Mouse (Mus musculus) brain, embryonic 14.5 days (tissue): ENCODE results near the gene Wdr53. TPM values are rescaled to one million over a fixed set of nuclear protein-coding genes. Genes with fewer than 3 reads are reported as not detected.
"Not testable (repeated sequence)": the region's sequence is repeated elsewhere in the genome, so short reads cannot be mapped to it uniquely, and the experiment has no call there.

Experiments
- DNase-seq: peaks from one replicate; pipeline ENCODE4 v3.0.0-alpha.2; 2011; ENCODE audit warnings: low read depth
- CTCF ChIP-seq: fragments of 200-500 bp; IDR thresholded peaks from 2 replicates; pipeline ENCODE4 v1.5.1; 2012; ENCODE audit warnings: inconsistent platforms, mild to moderate bottlenecking, moderate library complexity, borderline replicate concordance; ENCODE audit not compliant: insufficient read depth, insufficient read length; ENCODE audit errors: extremely low read depth
- POLR2A ChIP-seq: fragments of 200-500 bp; IDR thresholded peaks from 2 replicates; pipeline ENCODE4 v1.6.1; 2012; ENCODE audit warnings: mild to moderate bottlenecking, inconsistent platforms, borderline replicate concordance; ENCODE audit not compliant: poor library complexity, insufficient read depth, insufficient read length, severe bottlenecking; ENCODE audit errors: extremely low read depth
- polyA plus RNA-seq: library from polyadenylated mRNA; depleted of rRNA; stranded (reverse); fragments of >200 nt; gene quantifications from 2 replicates; pipeline ENCODE4 v1.2.3, GENCODE M21; 2012; rRNA removed

Gene Wdr53
- polyA plus RNA-seq, result 9.9 and 12.3 TPM in 2 replicates

DNA sequence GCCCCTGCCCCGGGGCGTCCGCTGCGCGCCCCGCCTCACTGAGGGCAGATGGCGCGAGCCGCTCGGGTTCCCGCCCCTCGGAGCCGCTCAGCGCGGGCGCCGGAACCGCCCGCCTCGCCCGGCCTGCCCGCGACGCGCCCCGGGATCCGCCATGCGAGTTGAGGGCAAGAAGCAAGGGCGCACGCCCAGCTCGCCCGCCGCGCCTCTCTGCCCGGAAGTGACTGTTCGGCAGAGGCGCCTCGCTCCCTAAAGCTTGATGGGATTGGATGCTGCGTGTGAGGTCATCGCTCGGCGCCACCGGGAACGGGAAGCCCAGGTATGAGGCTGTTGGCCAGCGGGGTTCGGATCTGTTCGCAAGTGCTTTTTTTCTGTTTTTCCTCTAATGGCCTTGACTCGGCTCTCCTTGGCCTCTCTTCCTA is at the start of gene Wdr53, which contains the start of gene Fbxo45:
Gene Wdr53, plus strand, starts transcription at position 276 of the 419 bp plus-strand sequence.
Gene Fbxo45, minus strand, starts transcription at position 207 of the 419 bp plus-strand sequence.
- TF ChIP-seq CTCF, result no peak
- TF ChIP-seq POLR2A, result peak; percentile 83
- peak; percentile 99 for DNase-seq

DNA sequence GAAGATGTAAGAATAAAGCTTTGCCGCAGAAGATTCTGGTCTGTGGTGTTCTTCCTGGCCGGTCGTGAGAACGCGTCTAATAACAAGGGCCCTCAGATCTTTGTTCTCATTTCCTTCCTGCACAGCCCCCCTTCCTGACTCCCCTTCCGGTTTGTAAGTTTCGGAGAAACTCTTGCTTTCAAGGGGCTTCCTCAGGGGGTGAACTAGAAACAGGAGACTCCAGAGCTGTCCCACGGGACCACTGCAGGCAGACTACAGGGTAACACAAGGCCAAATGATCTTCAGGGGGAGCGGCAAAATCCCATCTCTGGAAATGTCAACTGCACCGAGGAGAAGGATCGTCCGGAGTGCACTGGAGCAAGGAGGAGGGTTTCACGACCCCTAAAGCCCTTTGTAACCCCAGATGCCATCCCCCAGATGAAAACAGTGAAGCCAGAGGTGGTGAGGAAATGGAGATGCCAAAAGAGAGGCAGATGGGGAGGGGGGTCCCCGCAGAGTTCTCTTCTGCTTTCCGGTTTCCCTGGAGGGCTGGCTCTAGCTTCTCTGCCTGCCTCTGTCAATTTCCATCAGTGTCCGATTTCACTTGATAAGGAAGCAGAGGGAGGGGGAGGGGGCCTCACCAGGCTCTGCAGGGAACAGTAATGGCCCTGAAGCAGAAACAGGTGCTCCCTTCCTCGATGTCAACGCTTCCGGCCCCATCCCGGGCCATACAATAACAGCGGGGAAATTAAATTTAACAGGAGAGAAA is 46.6 kb upstream of the Wdr53 start:
- DNase-seq, result peak; percentile 56
- TF ChIP-seq POLR2A (no peak), CTCF (no peak)

DNA sequence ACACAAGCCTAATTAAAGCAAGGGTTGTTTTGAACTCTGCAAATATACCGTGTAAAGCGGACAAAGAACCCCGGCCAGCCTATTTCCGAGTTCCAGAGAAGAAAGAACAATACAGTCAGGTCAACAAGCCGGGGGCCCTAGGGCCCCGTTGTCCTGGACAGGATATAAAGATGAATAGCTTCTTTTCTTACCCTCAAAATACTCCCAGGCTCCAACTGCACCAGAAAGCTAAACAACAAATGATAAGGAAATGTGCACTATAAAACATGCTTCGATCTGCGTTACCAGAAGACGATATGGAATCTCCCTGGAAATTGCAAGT is 46.1 kb upstream of the Wdr53 start:
- DNase-seq, result no peak
- TF ChIP-seq POLR2A (no peak), CTCF (no peak)

DNA sequence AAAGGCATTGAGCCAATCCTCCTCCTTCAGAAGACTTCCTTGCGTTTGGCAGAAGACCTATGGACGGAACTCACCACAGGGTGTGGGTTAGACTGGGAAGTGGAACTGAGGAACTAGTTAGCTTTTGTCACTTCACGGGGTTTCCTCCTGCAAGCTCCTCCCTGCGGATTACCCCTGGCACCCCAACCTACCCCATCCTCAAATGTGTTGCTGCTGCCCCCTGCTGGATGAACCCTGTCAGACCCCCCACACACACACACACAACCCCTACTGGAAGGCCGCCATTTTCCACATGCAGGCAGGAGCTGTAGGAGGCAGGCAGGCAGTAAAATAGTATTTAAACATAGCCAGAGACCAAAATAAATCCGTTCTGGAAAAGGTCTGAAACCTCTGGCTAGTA is 44.3 kb upstream of the Wdr53 start:
- peak; percentile 6 for DNase-seq
- no peak for TF ChIP-seq POLR2A
- peak; percentile 25; the same call in 1 of the 2 replicates for TF ChIP-seq CTCF

DNA sequence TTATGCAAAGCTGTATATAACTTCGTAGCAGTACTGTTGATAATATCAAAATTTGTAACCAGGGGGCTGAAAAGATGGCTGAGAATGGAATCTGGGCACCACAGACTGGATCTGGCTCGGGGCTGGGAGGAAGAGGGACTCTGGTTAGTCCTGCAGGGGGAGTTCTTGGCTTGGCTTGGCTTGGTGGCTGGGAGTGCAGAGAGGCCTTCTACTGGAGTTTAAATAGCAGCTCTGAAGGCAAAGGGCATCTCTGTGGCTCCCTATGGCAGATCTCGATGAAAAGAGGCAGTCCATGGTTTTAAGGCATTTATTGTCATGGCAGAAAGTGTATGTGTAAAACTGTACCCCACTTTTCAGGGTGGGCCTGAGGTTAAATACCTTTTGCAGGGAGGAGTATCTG is 42.1 kb upstream of the Wdr53 start:
- TF ChIP-seq POLR2A (no peak), CTCF (no peak)
- no peak for DNase-seq

DNA sequence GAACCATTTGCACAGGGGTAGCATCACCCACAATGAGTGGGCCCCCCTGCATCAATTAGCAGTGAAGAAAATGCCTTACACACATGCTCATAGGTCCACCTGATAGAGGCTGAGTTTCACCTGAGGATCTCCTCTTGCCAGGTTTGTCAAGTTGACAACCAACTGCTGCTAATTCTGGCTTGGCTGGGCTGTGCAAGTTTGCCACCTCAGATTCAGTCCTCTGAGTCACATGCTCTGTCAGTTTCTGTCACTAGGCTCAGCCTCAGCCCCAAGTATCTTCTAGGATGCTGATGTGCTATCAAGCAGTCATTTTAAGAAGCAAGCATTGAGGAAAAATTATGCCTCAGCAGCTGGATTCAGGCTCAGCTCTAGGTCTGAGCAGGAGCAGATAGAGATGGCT is 32.9 kb upstream of the Wdr53 start:
- TF ChIP-seq CTCF, result no peak
- TF ChIP-seq POLR2A, result no peak
- no peak for DNase-seq

DNA sequence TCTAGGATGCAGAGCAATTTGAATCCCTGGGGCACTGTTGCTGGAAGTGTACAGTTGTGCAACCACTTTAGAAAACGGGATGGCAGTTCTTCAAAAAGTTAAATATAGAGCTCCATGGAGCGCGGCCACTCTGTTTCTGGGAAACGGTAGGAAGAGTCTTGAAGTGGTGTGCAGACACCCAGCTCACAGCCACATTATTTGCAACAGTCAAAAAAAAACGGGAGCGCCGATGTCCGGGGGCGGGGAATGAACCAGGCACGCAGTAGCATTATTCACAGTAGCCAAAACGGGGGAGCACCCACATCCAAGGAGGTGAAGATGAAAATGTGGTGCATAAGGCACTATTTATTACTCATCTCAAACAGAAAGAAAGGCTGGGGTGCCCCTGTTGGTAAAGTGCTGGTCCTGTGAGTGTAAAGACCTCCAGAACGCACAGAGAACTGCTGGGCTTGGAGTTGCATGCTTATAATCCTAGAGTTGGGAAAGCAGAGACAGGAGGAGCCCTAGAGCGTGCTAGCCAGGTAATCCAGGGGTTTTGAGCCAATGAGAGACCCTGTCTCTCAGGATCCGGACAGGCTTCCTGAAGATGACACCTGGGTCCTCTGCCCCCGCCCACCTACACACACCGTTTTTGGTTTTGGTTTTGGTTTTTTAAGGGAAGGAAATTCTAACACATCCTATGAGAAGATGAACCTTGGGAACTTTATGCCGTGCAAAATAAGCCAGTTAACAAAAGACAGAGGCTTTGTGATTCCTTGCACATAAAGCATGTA is 32.0 kb upstream of the Wdr53 start:
- TF ChIP-seq CTCF, result no peak
- no peak for DNase-seq

DNA sequence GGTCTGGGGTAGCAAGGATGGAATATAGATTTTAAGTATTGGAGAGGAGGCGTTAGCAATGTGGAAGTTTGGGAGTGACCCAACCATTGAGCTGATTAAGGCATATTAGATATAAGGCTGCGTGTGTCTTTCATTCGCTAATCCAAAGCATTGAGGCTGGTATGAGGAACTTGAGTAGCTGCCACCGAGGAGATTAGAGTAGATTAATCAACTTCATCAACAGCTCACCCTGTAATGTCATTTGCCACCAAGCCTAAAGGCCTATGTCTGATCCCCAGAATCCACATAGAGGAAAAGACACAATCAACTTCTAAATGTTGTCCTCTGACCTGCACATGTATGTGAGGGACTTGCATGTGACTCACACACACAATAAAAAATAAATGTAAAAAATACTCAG is 25.2 kb upstream of the Wdr53 start:
- TF ChIP-seq POLR2A, result no peak
- TF ChIP-seq CTCF, result no peak

DNA sequence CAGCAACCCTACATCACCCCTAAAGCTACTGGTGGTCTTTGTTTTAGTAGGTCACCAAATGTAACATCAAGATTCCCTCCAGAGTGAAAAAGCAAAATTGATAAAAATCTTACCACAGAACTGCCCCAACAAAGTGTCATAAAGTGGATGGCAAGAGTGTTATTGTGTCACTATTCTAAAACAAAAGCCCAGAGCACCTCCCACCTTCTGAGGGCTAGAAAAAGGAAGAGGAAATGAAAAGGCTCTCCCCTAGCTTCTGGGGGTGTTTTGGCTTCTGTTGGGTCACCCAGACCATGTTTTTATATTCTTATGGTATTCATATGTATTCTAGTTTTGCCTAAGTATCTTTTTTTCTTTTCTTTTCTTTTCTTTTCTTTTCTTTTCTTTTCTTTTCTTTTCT is 24.6 kb upstream of the Wdr53 start:
- DNase-seq, result no peak
- TF ChIP-seq POLR2A, result no peak
- TF ChIP-seq CTCF, result no peak

More for the DNA sequence above, 25.2 kb upstream of the Wdr53 start:
- DNase-seq, result no peak

DNA sequence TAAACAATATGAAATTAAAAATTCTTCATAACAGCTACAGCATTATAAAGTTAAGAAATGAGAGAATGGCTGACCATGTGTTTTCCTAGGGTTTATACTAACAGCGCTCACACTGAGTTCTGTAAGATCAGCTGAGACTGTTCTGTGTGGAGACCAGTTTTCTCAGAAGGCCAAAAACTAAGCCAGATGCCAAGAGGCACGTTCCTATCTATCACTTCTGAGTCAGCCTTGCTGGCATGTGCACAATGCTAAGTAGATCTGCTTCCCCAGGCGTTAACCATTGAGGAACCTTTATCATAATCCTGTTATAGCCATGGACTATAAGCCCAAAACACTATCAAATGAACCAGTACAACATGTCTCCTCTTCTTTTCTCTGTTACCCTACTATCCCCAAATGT is 15.0 kb upstream of the Wdr53 start:
- not testable (repeated sequence) for DNase-seq

DNA sequence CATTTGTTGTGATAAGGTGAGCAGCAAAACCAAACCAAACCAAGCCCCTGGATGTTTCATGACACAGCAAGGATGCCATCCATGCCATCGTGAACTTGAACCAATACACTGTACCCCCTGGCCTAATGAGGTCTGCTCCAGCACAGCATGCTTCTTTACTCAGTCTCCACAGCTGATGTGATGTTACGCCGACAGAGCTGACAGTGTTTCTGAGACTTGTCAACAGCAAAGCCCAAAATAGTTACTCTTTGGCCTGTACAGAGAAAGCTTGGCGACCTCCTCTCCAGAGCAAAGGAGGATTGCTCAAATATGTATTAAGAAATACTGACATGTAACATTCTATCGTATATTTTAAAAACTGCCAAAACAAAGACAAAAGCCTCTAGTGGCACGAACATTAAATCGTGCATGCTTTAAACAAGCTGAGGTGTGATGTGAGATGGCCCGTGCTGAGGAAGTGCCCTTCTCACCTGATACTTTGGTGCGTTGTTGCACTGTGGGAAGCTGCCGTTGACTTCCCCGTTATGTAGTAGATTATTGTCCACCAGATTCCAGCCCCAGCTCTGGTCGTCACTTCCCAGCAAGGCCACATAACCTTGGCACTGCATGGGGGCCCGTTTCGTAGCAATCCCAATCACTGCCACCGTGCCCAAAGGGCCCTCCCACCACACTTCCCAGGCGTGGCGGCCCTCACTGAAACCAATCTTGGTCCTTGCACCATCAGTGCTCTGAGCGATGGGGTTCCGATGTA is 8.9 kb upstream of the Wdr53 start:
- no peak for TF ChIP-seq CTCF
- no peak for TF ChIP-seq POLR2A
- no peak for DNase-seq

DNA sequence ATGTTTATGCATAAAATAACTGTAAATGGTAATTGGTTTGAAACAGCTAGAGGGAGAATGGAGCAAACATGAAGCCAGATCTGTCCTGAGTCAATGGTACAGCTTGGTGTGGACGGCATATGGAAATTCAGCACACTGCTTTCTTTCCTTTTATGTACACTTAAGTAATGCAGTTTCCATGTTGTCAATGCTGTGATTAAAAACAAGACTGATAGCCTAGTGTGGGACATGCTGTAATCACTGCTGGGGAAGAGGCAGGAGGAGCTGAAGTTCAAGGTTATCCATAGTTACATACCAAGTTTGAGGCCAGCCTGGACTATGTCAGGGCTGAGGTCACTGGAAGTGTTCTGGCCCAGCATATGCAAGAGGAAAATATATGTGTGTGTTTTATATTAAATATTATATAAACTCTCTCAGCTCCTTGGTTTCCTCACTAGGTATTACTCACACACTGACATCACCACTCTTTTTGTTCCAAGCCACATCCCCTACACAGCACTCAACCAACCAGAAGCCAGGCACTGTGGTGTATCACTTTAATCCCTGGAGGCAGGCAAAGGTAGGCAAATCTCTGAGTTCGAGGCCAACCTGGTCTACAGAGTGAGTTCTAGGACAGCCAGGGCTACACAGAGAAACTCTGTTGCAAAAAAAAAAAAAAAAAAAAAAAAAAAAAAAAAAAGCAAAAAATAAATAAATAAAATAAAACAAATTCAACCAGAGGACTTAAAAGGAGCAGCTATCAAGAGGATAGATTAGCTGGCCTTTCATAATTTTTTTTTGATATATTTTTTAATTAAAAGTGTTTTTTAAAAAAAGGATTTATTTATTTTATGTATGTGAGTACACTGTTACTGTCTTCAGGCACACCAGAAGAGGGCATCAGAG is 7.4 kb upstream of the Wdr53 start:
- TF ChIP-seq CTCF, result no peak
- TF ChIP-seq POLR2A, result no peak
- DNase-seq, result no peak

DNA sequence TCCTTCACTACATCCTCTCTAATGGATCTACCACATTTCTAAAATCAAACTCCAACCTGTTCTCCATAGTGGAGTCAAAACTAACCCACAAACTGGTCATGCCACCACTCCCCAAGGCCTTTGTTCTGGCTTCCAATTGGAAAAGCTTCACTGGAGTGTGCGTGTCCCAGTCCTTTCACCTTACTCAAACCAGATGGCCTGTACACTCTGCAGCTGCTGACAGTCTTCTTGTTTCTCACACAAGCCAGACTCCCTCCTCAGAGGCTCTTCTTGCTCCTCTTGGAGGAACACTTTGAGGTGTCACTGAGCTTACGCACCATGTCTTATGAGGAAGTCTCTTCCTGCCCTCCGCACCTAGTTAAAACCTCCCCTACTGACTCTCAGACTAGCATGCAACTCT is 3.1 kb upstream of the Wdr53 start:
- DNase-seq, result no peak
- no peak for TF ChIP-seq POLR2A
- no peak for TF ChIP-seq CTCF

DNA sequence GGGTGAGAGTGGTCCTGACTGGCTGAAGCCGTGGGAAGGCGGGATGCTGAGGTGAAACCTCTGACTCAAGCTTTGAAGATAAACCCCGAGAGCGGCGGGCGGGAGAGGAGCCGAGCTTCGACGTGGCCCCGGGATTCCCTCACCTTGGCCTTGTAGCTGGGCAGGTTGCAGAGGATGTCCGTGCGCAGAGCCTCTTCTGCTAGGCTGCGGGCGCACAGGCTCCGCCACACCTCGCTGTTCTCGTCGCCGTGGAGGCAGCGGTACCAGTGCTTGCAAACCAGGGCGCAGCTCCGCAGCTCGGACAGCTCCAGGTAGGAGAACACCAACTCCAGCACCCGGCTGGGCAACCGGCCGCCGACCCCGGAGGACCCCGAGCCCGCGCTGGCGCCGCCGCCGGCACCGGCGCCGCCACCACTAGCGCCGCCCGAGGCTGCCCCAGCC is 656 bp upstream of the Wdr53 start:
- peak; percentile 58 for DNase-seq
- TF ChIP-seq CTCF, result no peak
- TF ChIP-seq POLR2A, result no peak

DNA sequence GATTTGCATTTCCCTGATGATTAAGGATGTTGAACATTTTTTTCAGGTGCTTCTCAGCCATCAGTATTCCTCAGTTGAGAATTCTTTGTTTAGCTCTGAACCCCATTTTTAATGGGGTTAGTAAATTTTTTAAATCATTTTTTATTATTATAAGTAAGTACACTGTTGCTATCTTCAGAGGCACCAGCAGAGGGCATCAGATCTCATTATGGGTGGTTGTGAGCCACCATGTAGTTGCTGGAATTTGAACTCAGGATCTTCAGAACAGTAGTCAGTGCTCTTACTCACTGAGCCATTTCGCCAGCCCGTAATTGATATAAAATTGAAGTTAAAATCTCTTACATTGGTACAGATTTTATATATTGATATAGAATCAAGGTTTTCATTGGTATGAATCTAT is 17.2 kb downstream of the Wdr53 start:
- DNase-seq, result peak; percentile 9
